Mouse (Mus musculus) brain, embryonic 18.5 days (tissue): ENCODE results near the gene Mia2.

Experiments used
- DNase-seq: peaks from one replicate; pipeline ENCODE4 v3.0.0-alpha.2; 2012; ENCODE audit warnings: low read depth, low spot score

The Mia2 gene

GRCm38 (mm10) chr12:59164522-59164921 lies 68.9 kb downstream of the Mia2 start:
- DNase-seq: no peak

- DNase-seq: no peak
Observed at GRCm38 (mm10) chr12:59166557-59166956, 71.0 kb downstream of the Mia2 start.

- no peak for DNase-seq
Observed at GRCm38 (mm10) chr12:59169935-59170334, 74.3 kb downstream of the Mia2 start.

GRCm38 (mm10) chr12:59177814-59178213 lies 82.2 kb downstream of the Mia2 start:
- DNase-seq: no peak

- DNase-seq: no peak
Observed at GRCm38 (mm10) chr12:59188086-59188682, 92.6 kb downstream of the Mia2 start.

- DNase-seq: no peak
Observed at GRCm38 (mm10) chr12:59193637-59194036, 98.0 kb downstream of the Mia2 start.

GRCm38 (mm10) chr12:59194341-59195003 lies 98.9 kb downstream of the Mia2 start:
- no peak for DNase-seq

GRCm38 (mm10) chr12:59195065-59195464 lies 99.5 kb downstream of the Mia2 start:
- DNase-seq: no peak

- no peak for DNase-seq
Observed at GRCm38 (mm10) chr12:59195941-59196340, 100.3 kb downstream of the Mia2 start.

GRCm38 (mm10) chr12:59198750-59199149 lies 103.2 kb downstream of the Mia2 start:
- no peak for DNase-seq

- DNase-seq: no peak
Observed at GRCm38 (mm10) chr12:59199361-59199760, 103.8 kb downstream of the Mia2 start.

GRCm38 (mm10) chr12:59205571-59205970 lies 110.0 kb downstream of the Mia2 start:
- no peak for DNase-seq

- no peak for DNase-seq
Observed at GRCm38 (mm10) chr12:59206208-59206999, 110.8 kb downstream of the Mia2 start.

GRCm38 (mm10) chr12:59207000-59207390 lies 111.4 kb downstream of the Mia2 start:
- DNase-seq: no peak

GRCm38 (mm10) chr12:59207814-59208213 lies 112.2 kb downstream of the Mia2 start:
- no peak for DNase-seq

GRCm38 (mm10) chr12:59216176-59216575 lies 120.6 kb downstream of the Mia2 start:
- DNase-seq: no peak

- no peak for DNase-seq
Observed at GRCm38 (mm10) chr12:59216676-59217266, 121.2 kb downstream of the Mia2 start.

- no peak for DNase-seq
Observed at GRCm38 (mm10) chr12:59217331-59217730, 121.7 kb downstream of the Mia2 start.

GRCm38 (mm10) chr12:59218640-59219321 lies 123.2 kb downstream of the Mia2 start:
- no peak for DNase-seq

GRCm38 (mm10) chr12:59219325-59220225 lies 124.0 kb downstream of the Mia2 start, which contains the start of gene Fbxo33:
Gene Fbxo33 (minus strand): TSS chr12:59219725.
- peak; percentile 94 for DNase-seq

- no peak for DNase-seq
Observed at GRCm38 (mm10) chr12:59228401-59228800, 132.8 kb downstream of the Mia2 start.
